Mouse (Mus musculus) midbrain, embryonic 12.5 days (tissue): ENCODE measurements at regions not wholly inside any gene's neighbourhood (a gene's known extent, or its start where the extent isn't known, plus 50 kb on each side); places are given as distances from the start of the nearest gene placed in this dataset.
A peak's percentile ranks its signal among the peaks of the same experiment; 100 is the strongest.

Source experiments
- ATAC-seq: fragments of 200-750 bp; cut with Nextera tagmentation; 2 replicates; pipeline ENCODE4 v1.8.0; 2017; ENCODE audit warnings: low read depth, moderate TSS enrichment, moderate library complexity; ENCODE audit not compliant: low FRiP score
- H3K27ac ChIP-seq: fragments of 300-500 bp; sonication (generic); replicated peaks from 2 replicates; pipeline ENCODE4 v1.5.1; 2016; ENCODE audit warnings: mild to moderate bottlenecking
- H3K27me3 ChIP-seq: fragments of 300-500 bp; sonication (generic); 2 replicates; pipeline ENCODE4 v1.6.1; 2016; ENCODE audit warnings: mild to moderate bottlenecking
- H3K36me3 ChIP-seq: fragments of 300-500 bp; sonication (generic); 2 replicates; pipeline ENCODE4 v1.6.1; 2016
- H3K4me1 ChIP-seq: fragments of 300-500 bp; sonication (generic); 2 replicates; pipeline ENCODE4 v1.6.1; 2016
- H3K4me2 ChIP-seq: fragments of 300-500 bp; sonication (generic); replicated peaks from 2 replicates; pipeline ENCODE4 v1.6.1; 2016; ENCODE audit warnings: mild to moderate bottlenecking, moderate library complexity
- H3K4me3 ChIP-seq: fragments of 300-500 bp; sonication (generic); 2 replicates; pipeline ENCODE4 v1.5.1; 2016; ENCODE audit warnings: mild to moderate bottlenecking
- H3K9ac ChIP-seq: fragments of 300-500 bp; sonication (generic); replicated peaks from 2 replicates; pipeline ENCODE4 v1.6.1; 2016; ENCODE audit warnings: mild to moderate bottlenecking, moderate library complexity
- H3K9me3 ChIP-seq: fragments of 300-500 bp; sonication (generic); 2 replicates; pipeline ENCODE4 v1.6.1; 2016; ENCODE audit warnings: mild to moderate bottlenecking
- WGBS: fragments of 180-500 bp; shearing (Covaris S2); methylation state at CpG from one replicate; pipeline ENCODE4 v1.1.7; 2016; 5-methylcytosine and 5-hydroxymethylcytosine counted together

DNA sequence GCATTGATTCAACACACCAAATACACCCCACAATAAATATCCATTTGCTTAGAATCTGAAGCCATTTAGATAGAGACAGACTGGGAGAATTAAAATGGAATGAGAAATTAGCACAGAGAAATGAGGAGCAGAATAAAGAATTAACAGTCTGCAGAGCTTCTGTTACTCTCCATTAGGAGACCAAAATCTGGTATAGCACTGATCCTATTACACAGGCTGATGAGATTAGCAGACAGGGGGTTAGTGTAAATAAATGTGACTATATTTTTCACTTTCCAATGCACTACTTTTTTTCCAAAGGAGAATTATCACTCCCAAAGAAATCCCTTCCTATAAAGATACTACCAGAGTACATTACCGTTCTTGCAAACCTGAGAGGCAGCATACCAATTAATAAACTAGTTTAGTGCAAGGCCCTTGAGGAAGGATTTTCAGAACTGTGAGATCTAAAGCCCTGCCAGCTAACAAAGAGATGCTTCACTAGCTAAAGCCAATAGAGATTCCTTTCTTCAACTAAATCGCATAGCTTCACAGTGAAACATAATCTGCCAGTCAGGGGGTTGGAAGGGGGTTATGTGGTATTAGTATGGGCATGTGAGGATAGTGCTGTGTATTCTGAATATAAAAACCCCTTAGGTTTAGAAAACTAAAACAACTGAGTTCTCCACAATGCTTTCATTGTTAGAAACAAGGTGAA, 557.7 kb downstream of the Gm6760 start:
- no peak overlapping the region for H3K27ac ChIP-seq
- no peaks in the 10 kb centered on the region for H3K27me3 ChIP-seq
- no peaks in the 10 kb centered on the region for H3K36me3 ChIP-seq
- WGBS: 29% methylated on average over 2 of the region's 2 CpGs
- H3K4me3 ChIP-seq: no peak overlapping the region
- no peaks in the 10 kb centered on the region for H3K9me3 ChIP-seq
- H3K9ac ChIP-seq: no peak overlapping the region
- peak; percentile 81 for ATAC-seq
- no peaks in the 10 kb centered on the region for H3K4me1 ChIP-seq
- H3K4me2 ChIP-seq: no peak overlapping the region
